Mouse (Mus musculus) gastrocnemius, postnatal 25 days (tissue): ENCODE data around the gene Hist1h2bg. TPM values are rescaled to one million over a fixed set of nuclear protein-coding genes. Genes with fewer than 3 reads are reported as not detected.
A peak's percentile ranks its signal among the peaks of the same experiment; 100 is the strongest.
"Not testable (repeated sequence)": the region's sequence is repeated elsewhere in the genome, so short reads cannot be mapped to it uniquely, and the experiment has no call there.

Source experiments
- DNase-seq: peaks from one replicate; pipeline ENCODE4 v3.0.0; 2022
- total RNA-seq, 2 experiments: library from RNA; stranded (reverse); gene quantifications; 1 replicate in 1 of 2; 2 replicates in 1 of 2; pipeline ENCODE4 v1.2.3; 2021

The Hist1h2bg gene
- total RNA-seq, 2 experiments from 2014 or later, result 24.4 to 24.5 TPM

- not testable (repeated sequence) for DNase-seq
These were observed 31.4 kb upstream of the Hist1h2bg start for GRCm38 (mm10) chr13:23539821-23540220.

- no peak for DNase-seq
These were observed 29.7 kb upstream of the Hist1h2bg start for GRCm38 (mm10) chr13:23541497-23541896.

- not testable (repeated sequence) for DNase-seq
These were observed 28.8 kb upstream of the Hist1h2bg start for GRCm38 (mm10) chr13:23542225-23542980.

GRCm38 (mm10) chr13:23542999-23543607 lies 28.1 kb upstream of the Hist1h2bg start, which contains the start of gene Hist1h2bh:
TSS of gene Hist1h2bh (minus strand) at chr13:23543392.
- peak; percentile 61 for DNase-seq

- peak; percentile 62 for DNase-seq
These were observed 27.0 kb upstream of the Hist1h2bg start, which contains the start of gene Hist1h3f for GRCm38 (mm10) chr13:23543965-23544786. TSS of gene Hist1h3f (plus strand) at chr13:23544052.

GRCm38 (mm10) chr13:23544787-23545120 lies 26.4 kb upstream of the Hist1h2bg start:
- not testable (repeated sequence) for DNase-seq

GRCm38 (mm10) chr13:23546694-23547093 lies 24.5 kb upstream of the Hist1h2bg start:
- DNase-seq, result no peak

- no peak for DNase-seq
These were observed 20.4 kb upstream of the Hist1h2bg start for GRCm38 (mm10) chr13:23550761-23551145.

GRCm38 (mm10) chr13:23551146-23551834 lies 19.9 kb upstream of the Hist1h2bg start, which contains the start of gene Hist1h4f:
TSS of gene Hist1h4f (minus strand) at chr13:23551648.
- DNase-seq, result peak; percentile 62

GRCm38 (mm10) chr13:23551931-23552914 lies 19.0 kb upstream of the Hist1h2bg start:
- no peak for DNase-seq

- no peak for DNase-seq
These were observed 18.2 kb upstream of the Hist1h2bg start, which contains the start of gene Hist1h1d for GRCm38 (mm10) chr13:23552962-23553361. TSS of gene Hist1h1d (plus strand) at chr13:23553262.

GRCm38 (mm10) chr13:23554393-23554792 lies 16.8 kb upstream of the Hist1h2bg start:
- no peak for DNase-seq

- DNase-seq, result peak; percentile 58
These were observed 16.0 kb upstream of the Hist1h2bg start for GRCm38 (mm10) chr13:23554925-23555838.

GRCm38 (mm10) chr13:23555839-23556416 lies 15.3 kb upstream of the Hist1h2bg start:
- peak; percentile 62 for DNase-seq

- no peak for DNase-seq
These were observed 14.3 kb upstream of the Hist1h2bg start for GRCm38 (mm10) chr13:23556906-23557305.

- DNase-seq, result not testable (repeated sequence)
These were observed 10.5 kb upstream of the Hist1h2bg start for GRCm38 (mm10) chr13:23560699-23561098.

- not testable (repeated sequence) for DNase-seq
These were observed 9.7 kb upstream of the Hist1h2bg start for GRCm38 (mm10) chr13:23561531-23561882.

- DNase-seq, result peak; percentile 89
These were observed 9.1 kb upstream of the Hist1h2bg start, which contains the start of gene Hist1h3e for GRCm38 (mm10) chr13:23561883-23562659. TSS of gene Hist1h3e (minus strand) at chr13:23562369.
